Mouse (Mus musculus): Measurements from ENCODE around the gene M6pr.

Gene M6pr

GRCm38 (mm10) chr6:122308505-122309393, at the start of gene M6pr:
TSS of gene M6pr (plus strand) at chr6:122308720.
- peak; percentile 83 to 94 for DNase-seq (ENCODE audit: low spot score in 2 of 2)

GRCm38 (mm10) chr6:122262543-122262942, 46.0 kb upstream of the M6pr start:
- DNase-seq (ENCODE audit: low spot score in 2 of 2), result no peak

GRCm38 (mm10) chr6:122268561-122268960, 40.0 kb upstream of the M6pr start:
- no peak for DNase-seq (ENCODE audit: low spot score in 2 of 2)

GRCm38 (mm10) chr6:122269170-122269569, 39.4 kb upstream of the M6pr start:
- DNase-seq (ENCODE audit: low spot score in 2 of 2), result no peak

GRCm38 (mm10) chr6:122270152-122270551, 38.4 kb upstream of the M6pr start:
- no peak for DNase-seq (ENCODE audit: low spot score in 2 of 2)

- DNase-seq (ENCODE audit: low spot score in 2 of 2), result no peak
These were observed 34.0 kb upstream of the M6pr start for GRCm38 (mm10) chr6:122274546-122274945.

GRCm38 (mm10) chr6:122276565-122276964, 32.0 kb upstream of the M6pr start:
- no peak for DNase-seq (ENCODE audit: low spot score in 2 of 2)

- DNase-seq (ENCODE audit: low spot score in 2 of 2), result no peak
These were observed 25.7 kb upstream of the M6pr start, which contains the start of gene Klrg1 for GRCm38 (mm10) chr6:122282782-122283181. TSS of gene Klrg1 (minus strand) at chr6:122282882.

GRCm38 (mm10) chr6:122283429-122283828, 25.1 kb upstream of the M6pr start:
- DNase-seq (ENCODE audit: low spot score in 2 of 2), result no peak

- no peak for DNase-seq (ENCODE audit: low spot score in 2 of 2)
These were observed 24.2 kb upstream of the M6pr start for GRCm38 (mm10) chr6:122284304-122284703.

GRCm38 (mm10) chr6:122284823-122285222, 23.7 kb upstream of the M6pr start:
- DNase-seq (ENCODE audit: low spot score in 2 of 2), result no peak

GRCm38 (mm10) chr6:122288263-122288662, 20.3 kb upstream of the M6pr start:
- no peak for DNase-seq (ENCODE audit: low spot score in 2 of 2)

GRCm38 (mm10) chr6:122289313-122289712, 19.2 kb upstream of the M6pr start:
- DNase-seq (ENCODE audit: low spot score in 2 of 2), result no peak

- no peak for DNase-seq (ENCODE audit: low spot score in 2 of 2)
These were observed 18.3 kb upstream of the M6pr start for GRCm38 (mm10) chr6:122290253-122290652.

- no peak for DNase-seq (ENCODE audit: low spot score in 2 of 2)
These were observed 17.3 kb upstream of the M6pr start for GRCm38 (mm10) chr6:122291264-122291663.

- no peak for DNase-seq (ENCODE audit: low spot score in 2 of 2)
These were observed 16.8 kb upstream of the M6pr start for GRCm38 (mm10) chr6:122291735-122292134.

GRCm38 (mm10) chr6:122292184-122292583, 16.3 kb upstream of the M6pr start:
- no peak for DNase-seq (ENCODE audit: low spot score in 2 of 2)

GRCm38 (mm10) chr6:122293121-122293520, 15.4 kb upstream of the M6pr start:
- DNase-seq (ENCODE audit: low spot score in 2 of 2), result no peak

GRCm38 (mm10) chr6:122293796-122294195, 14.7 kb upstream of the M6pr start:
- DNase-seq (ENCODE audit: low spot score in 2 of 2), result no peak

GRCm38 (mm10) chr6:122294290-122294689, 14.2 kb upstream of the M6pr start:
- DNase-seq (ENCODE audit: low spot score in 2 of 2), result no peak

- no peak for DNase-seq (ENCODE audit: low spot score in 2 of 2)
These were observed 13.3 kb upstream of the M6pr start for GRCm38 (mm10) chr6:122295242-122295641.

- DNase-seq (ENCODE audit: low spot score in 2 of 2), result no peak
These were observed 11.6 kb upstream of the M6pr start for GRCm38 (mm10) chr6:122296918-122297278.
